Mouse (Mus musculus): ENCODE measurements at regions not wholly inside any gene's neighbourhood (a gene's known extent, or its start where the extent isn't known, plus 50 kb on each side); places are given as distances from the start of the nearest gene placed in this dataset.

GRCm38 (mm10) chr8:86428998-86429651, 151.4 kb downstream of the Abcc12 start:
- WGBS: 94% methylated on average over 2 of the region's 2 CpGs
- Histone ChIP-seq H3K27ac (no peak overlapping the region), H3K4me3 (no peak overlapping the region), H3K4me2 (replicated peaks) (no peak overlapping the region), H3K9ac (no peak overlapping the region), H3K27me3 (no peaks in the 10 kb centered on the region), H3K4me1 (no peaks in the 10 kb centered on the region), H3K36me3 (no peaks in the 10 kb centered on the region), H3K9me3 (no peaks in the 10 kb centered on the region)
- ATAC-seq (ENCODE audit: insufficient number of reproducible peaks, insufficient read depth, low FRiP score, low TSS enrichment): no peak

- Histone ChIP-seq H3K36me3 (no peaks in the 10 kb centered on the region), H3K4me3 (no peak overlapping the region), H3K4me2 (replicated peaks) (no peak overlapping the region), H3K27me3 (no peaks in the 10 kb centered on the region), H3K9ac (no peak overlapping the region), H3K27ac (no peak overlapping the region), H3K9me3 (no peaks in the 10 kb centered on the region), H3K4me1 (no peaks in the 10 kb centered on the region)
- WGBS: 58% methylated on average over 5 of the region's 5 CpGs
- no peak for ATAC-seq (ENCODE audit: insufficient number of reproducible peaks, insufficient read depth, low FRiP score, low TSS enrichment)
Observed at GRCm38 (mm10) chr8:86428131-86428530, 152.4 kb downstream of the Abcc12 start.

GRCm38 (mm10) chr8:86426056-86426455, 154.4 kb downstream of the Abcc12 start:
- Histone ChIP-seq H3K27ac (no peak overlapping the region), H3K36me3 (no peaks in the 10 kb centered on the region), H3K4me3 (no peak overlapping the region), H3K4me1 (no peaks in the 10 kb centered on the region), H3K4me2 (replicated peaks) (no peak overlapping the region), H3K27me3 (no peaks in the 10 kb centered on the region), H3K9me3 (no peaks in the 10 kb centered on the region), H3K9ac (no peak overlapping the region)
- 76% methylated on average over 4 of the region's 4 CpGs for WGBS
- no peak for ATAC-seq (ENCODE audit: insufficient number of reproducible peaks, insufficient read depth, low FRiP score, low TSS enrichment)

GRCm38 (mm10) chr8:86425382-86425781, 155.1 kb downstream of the Abcc12 start:
- no peak overlapping the region for H3K9ac ChIP-seq
- WGBS: 86% methylated on average over 3 of the region's 3 CpGs
- no peaks in the 10 kb centered on the region for H3K36me3 ChIP-seq
- H3K27ac ChIP-seq: no peak overlapping the region
- no peak overlapping the region for H3K4me2 ChIP-seq (replicated peaks)
- H3K9me3 ChIP-seq: no peaks in the 10 kb centered on the region
- H3K27me3 ChIP-seq: no peaks in the 10 kb centered on the region
- ATAC-seq (ENCODE audit: insufficient number of reproducible peaks, insufficient read depth, low FRiP score, low TSS enrichment): no peak
- H3K4me3 ChIP-seq: no peak overlapping the region
- H3K4me1 ChIP-seq: no peaks in the 10 kb centered on the region

GRCm38 (mm10) chr8:86419059-86419651, 161.3 kb downstream of the Abcc12 start:
- Histone ChIP-seq H3K9me3 (no peaks in the 10 kb centered on the region), H3K27me3 (no peaks in the 10 kb centered on the region), H3K4me3 (no peak overlapping the region), H3K9ac (no peak overlapping the region), H3K36me3 (no peaks in the 10 kb centered on the region), H3K27ac (no peak overlapping the region), H3K4me2 (replicated peaks) (no peak overlapping the region), H3K4me1 (no peaks in the 10 kb centered on the region)
- 69% methylated on average over 5 of the region's 5 CpGs for WGBS
- ATAC-seq (ENCODE audit: insufficient number of reproducible peaks, insufficient read depth, low FRiP score, low TSS enrichment): no peak

- 63% methylated on average over 7 of the region's 7 CpGs for WGBS
Observed at GRCm38 (mm10) chr8:86418414-86418981, 162.0 kb downstream of the Abcc12 start.

GRCm38 (mm10) chr8:86415208-86415607, 165.3 kb downstream of the Abcc12 start:
- Histone ChIP-seq H3K4me3 (no peak overlapping the region), H3K4me2 (replicated peaks) (no peak overlapping the region), H3K9me3 (no peaks in the 10 kb centered on the region), H3K36me3 (no peaks in the 10 kb centered on the region), H3K27ac (no peak overlapping the region), H3K4me1 (no peaks in the 10 kb centered on the region), H3K27me3 (no peaks in the 10 kb centered on the region), H3K9ac (no peak overlapping the region)
- WGBS: 88% methylated on average over 2 of the region's 2 CpGs
- ATAC-seq (ENCODE audit: insufficient number of reproducible peaks, insufficient read depth, low FRiP score, low TSS enrichment): no peak

More at GRCm38 (mm10) chr8:86418414-86418981, 162.0 kb downstream of the Abcc12 start:
- Histone ChIP-seq H3K4me3 (no peak overlapping the region), H3K4me1 (no peaks in the 10 kb centered on the region), H3K27ac (no peak overlapping the region), H3K36me3 (no peaks in the 10 kb centered on the region), H3K27me3 (no peaks in the 10 kb centered on the region), H3K9ac (no peak overlapping the region), H3K4me2 (replicated peaks) (no peak overlapping the region), H3K9me3 (no peaks in the 10 kb centered on the region)
- no peak for ATAC-seq (ENCODE audit: insufficient number of reproducible peaks, insufficient read depth, low FRiP score, low TSS enrichment)

- H3K27ac ChIP-seq: no peak overlapping the region
- H3K4me3 ChIP-seq: no peak overlapping the region
- no peaks in the 10 kb centered on the region for H3K9me3 ChIP-seq
- 79% methylated on average over 8 of the region's 8 CpGs for WGBS
- H3K4me2 ChIP-seq (replicated peaks): no peak overlapping the region
- H3K4me1 ChIP-seq: no peaks in the 10 kb centered on the region
- H3K9ac ChIP-seq: no peak overlapping the region
- no peaks in the 10 kb centered on the region for H3K36me3 ChIP-seq
- H3K27me3 ChIP-seq: no peaks in the 10 kb centered on the region
- no peak for ATAC-seq (ENCODE audit: insufficient number of reproducible peaks, insufficient read depth, low FRiP score, low TSS enrichment)
Observed at GRCm38 (mm10) chr8:86411232-86411631, 169.3 kb downstream of the Abcc12 start.

- Histone ChIP-seq H3K4me2 (replicated peaks) (no peak overlapping the region), H3K9ac (no peak overlapping the region), H3K27ac (no peak overlapping the region), H3K4me3 (no peak overlapping the region), H3K9me3 (no peaks in the 10 kb centered on the region), H3K36me3 (no peaks in the 10 kb centered on the region), H3K4me1 (no peaks in the 10 kb centered on the region), H3K27me3 (no peaks in the 10 kb centered on the region)
- no peak for ATAC-seq (ENCODE audit: insufficient number of reproducible peaks, insufficient read depth, low FRiP score, low TSS enrichment)
- WGBS: 74% methylated on average over 3 of the region's 3 CpGs
Observed at GRCm38 (mm10) chr8:86406196-86406595, 174.3 kb downstream of the Abcc12 start.

- Histone ChIP-seq H3K9me3 (no peaks in the 10 kb centered on the region), H3K27ac (no peak overlapping the region), H3K4me2 (replicated peaks) (no peak overlapping the region), H3K36me3 (no peaks in the 10 kb centered on the region), H3K4me1 (no peaks in the 10 kb centered on the region), H3K9ac (no peak overlapping the region), H3K27me3 (no peaks in the 10 kb centered on the region), H3K4me3 (no peak overlapping the region)
- ATAC-seq (ENCODE audit: insufficient number of reproducible peaks, insufficient read depth, low FRiP score, low TSS enrichment): no peak
- WGBS: 65% methylated on average over 4 of the region's 4 CpGs
Observed at GRCm38 (mm10) chr8:86403434-86403833, 177.1 kb downstream of the Abcc12 start.

GRCm38 (mm10) chr8:86401946-86402345, 178.5 kb downstream of the Abcc12 start:
- no peaks in the 10 kb centered on the region for H3K27me3 ChIP-seq
- no peak overlapping the region for H3K27ac ChIP-seq
- WGBS: 74% methylated on average over 2 of the region's 2 CpGs
- H3K9me3 ChIP-seq: no peaks in the 10 kb centered on the region
- ATAC-seq (ENCODE audit: insufficient number of reproducible peaks, insufficient read depth, low FRiP score, low TSS enrichment): no peak
- no peaks in the 10 kb centered on the region for H3K4me1 ChIP-seq
- no peak overlapping the region for H3K4me2 ChIP-seq (replicated peaks)
- no peak overlapping the region for H3K4me3 ChIP-seq
- H3K36me3 ChIP-seq: no peaks in the 10 kb centered on the region
- no peak overlapping the region for H3K9ac ChIP-seq

GRCm38 (mm10) chr8:86395121-86395520, 185.4 kb downstream of the Abcc12 start:
- no peaks in the 10 kb centered on the region for H3K36me3 ChIP-seq
- no peak overlapping the region for H3K9ac ChIP-seq
- ATAC-seq (ENCODE audit: insufficient number of reproducible peaks, insufficient read depth, low FRiP score, low TSS enrichment): no peak
- WGBS: 86% methylated on average over 3 of the region's 3 CpGs
- no peak overlapping the region for H3K4me2 ChIP-seq (replicated peaks)
- H3K9me3 ChIP-seq: no peaks in the 10 kb centered on the region
- peaks cover 4% of the 10 kb centered on the region; the same call in 1 of the 2 replicates for H3K4me1 ChIP-seq
- H3K27me3 ChIP-seq: no peaks in the 10 kb centered on the region
- H3K27ac ChIP-seq: no peak overlapping the region
- no peak overlapping the region for H3K4me3 ChIP-seq

Measured in embryonic facial prominence, embryonic 12.5 days (tissue).